Mouse (Mus musculus): ENCODE results near the gene Lax1. TPM values are rescaled to one million over a fixed set of nuclear protein-coding genes. Genes with fewer than 3 reads are reported as not detected.
"Not testable (repeated sequence)": the region's sequence is repeated elsewhere in the genome, so short reads cannot be mapped to it uniquely, and the experiment has no call there.

Gene Lax1
- polyA plus RNA-seq, 1 experiment: 0.62 TPM

DNA sequence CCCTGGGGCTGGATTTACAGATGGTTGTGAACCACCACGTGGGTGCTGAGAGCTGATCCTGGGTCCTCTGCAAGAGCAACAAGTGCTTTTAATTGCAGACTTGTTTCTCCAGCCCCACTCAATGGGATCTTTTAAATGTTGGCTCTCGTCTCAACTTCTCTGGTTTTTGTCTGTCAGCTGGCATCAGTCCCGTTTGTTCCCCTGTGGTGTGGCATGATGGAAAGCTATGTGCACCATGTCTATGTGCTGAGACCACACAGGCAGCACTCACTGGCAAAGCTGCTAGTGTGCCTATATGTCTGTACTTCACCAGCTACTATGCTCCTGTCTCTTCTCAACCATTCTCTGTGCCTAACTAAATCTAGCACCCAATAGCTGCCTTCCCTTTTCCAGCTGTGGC lies 28.4 kb upstream of the Lax1 start:
- TF ChIP-seq POLR2A (IDR thresholded peaks at IDR 0.05; ENCODE audit: control insufficient read depth, low read depth, low read length): no peak
- no peak overlapping the region for H3K4me3 ChIP-seq (ENCODE audit: control insufficient read depth, low read depth, low read length)
- peaks cover 3% of the 10 kb centered on the region for H3K36me3 ChIP-seq (ENCODE audit: control insufficient read depth, insufficient read depth, low read length)
- no peak overlapping the region for H3K27ac ChIP-seq (ENCODE audit: control insufficient read depth, insufficient read depth, low read depth, low read length)
- no peaks in the 10 kb centered on the region for H3K4me1 ChIP-seq (ENCODE audit: control insufficient read depth, insufficient read depth, low read length)
- no peaks in the 10 kb centered on the region for H3K27me3 ChIP-seq (ENCODE audit: control insufficient read depth, insufficient read depth, low read length)

DNA sequence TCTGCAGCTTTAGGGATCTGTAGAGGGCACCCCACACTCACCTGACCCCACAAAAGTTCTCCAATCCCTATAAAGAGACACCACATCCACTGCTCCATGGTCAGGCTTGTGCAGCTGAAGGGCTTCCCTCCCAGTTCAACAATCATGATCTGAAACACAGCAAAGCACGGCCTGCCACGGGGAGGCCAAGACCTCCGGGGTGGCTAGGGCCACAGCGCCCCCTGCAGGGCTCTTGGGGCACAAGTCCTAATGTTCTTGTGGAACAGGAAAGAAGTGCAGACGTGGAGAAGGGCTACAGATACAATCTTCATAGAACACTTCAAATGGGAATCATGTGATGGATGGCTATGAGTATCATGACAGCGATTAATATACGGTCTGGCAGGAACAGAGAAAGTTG lies 26.6 kb upstream of the Lax1 start:
- Histone ChIP-seq H3K27ac (ENCODE audit: control insufficient read depth, insufficient read depth, low read depth, low read length) (no peak overlapping the region), H3K27me3 (ENCODE audit: control insufficient read depth, insufficient read depth, low read length) (no peaks in the 10 kb centered on the region), H3K36me3 (ENCODE audit: control insufficient read depth, insufficient read depth, low read length) (peaks cover 3% of the 10 kb centered on the region), H3K4me1 (ENCODE audit: control insufficient read depth, insufficient read depth, low read length) (no peaks in the 10 kb centered on the region), H3K4me3 (ENCODE audit: control insufficient read depth, low read depth, low read length) (no peak overlapping the region)
- TF ChIP-seq POLR2A (IDR thresholded peaks at IDR 0.05; ENCODE audit: control insufficient read depth, low read depth, low read length) (no peak), CTCF (IDR thresholded peaks at IDR 0.05; ENCODE audit: control insufficient read depth, insufficient read depth, insufficient replicate concordance, low read depth, low read length) (peak; percentile 74)

DNA sequence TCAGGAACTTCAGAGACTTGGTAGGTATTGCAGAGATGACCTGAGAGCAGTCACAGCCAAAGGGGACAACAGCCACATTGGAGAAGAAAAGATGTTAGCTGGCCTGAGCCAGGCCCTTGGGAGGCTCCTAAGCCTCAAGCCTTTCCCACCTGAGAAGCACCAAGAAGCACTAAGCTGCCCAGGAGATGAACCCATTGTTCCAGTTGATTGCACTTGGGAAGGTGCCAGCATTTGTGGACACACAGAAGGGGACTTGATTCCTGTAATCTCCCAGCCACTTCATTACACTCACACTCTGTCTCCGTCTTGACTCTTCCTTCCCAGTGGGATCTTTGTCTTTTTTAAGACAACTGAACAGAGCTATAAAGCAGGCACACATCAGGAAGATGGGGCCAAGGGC lies 25.3 kb upstream of the Lax1 start:
- peaks cover 3% of the 10 kb centered on the region for H3K36me3 ChIP-seq (ENCODE audit: control insufficient read depth, insufficient read depth, low read length)
- TF ChIP-seq CTCF (IDR thresholded peaks at IDR 0.05; ENCODE audit: control insufficient read depth, insufficient read depth, insufficient replicate concordance, low read depth, low read length) (no peak), POLR2A (IDR thresholded peaks at IDR 0.05; ENCODE audit: control insufficient read depth, low read depth, low read length) (no peak)
- H3K4me3 ChIP-seq (ENCODE audit: control insufficient read depth, low read depth, low read length): no peak overlapping the region
- H3K4me1 ChIP-seq (ENCODE audit: control insufficient read depth, insufficient read depth, low read length): no peaks in the 10 kb centered on the region
- no peak overlapping the region for H3K27ac ChIP-seq (ENCODE audit: control insufficient read depth, insufficient read depth, low read depth, low read length)
- H3K27me3 ChIP-seq (ENCODE audit: control insufficient read depth, insufficient read depth, low read length): no peaks in the 10 kb centered on the region

DNA sequence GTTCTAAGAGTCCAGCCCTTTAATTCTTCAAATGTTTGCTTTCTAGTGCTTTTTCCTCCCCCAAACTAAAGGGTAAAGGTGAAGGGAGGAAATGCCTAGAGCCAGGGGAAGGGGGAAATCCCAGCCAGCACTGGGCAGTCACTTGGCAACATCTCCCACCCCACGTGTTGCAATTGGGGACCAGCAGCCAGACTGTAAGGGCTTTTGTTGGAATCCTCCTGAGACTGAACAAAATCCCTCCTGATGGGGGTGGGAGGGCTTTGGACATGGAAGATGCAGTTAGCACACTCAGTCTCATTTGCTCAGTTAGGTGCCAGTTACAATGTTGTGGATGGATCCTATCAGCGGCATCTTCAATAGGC lies 23.1 kb upstream of the Lax1 start:
- H3K4me1 ChIP-seq (ENCODE audit: control insufficient read depth, insufficient read depth, low read length): no peaks in the 10 kb centered on the region
- no peak overlapping the region for H3K27ac ChIP-seq (ENCODE audit: control insufficient read depth, insufficient read depth, low read depth, low read length)
- H3K36me3 ChIP-seq (ENCODE audit: control insufficient read depth, insufficient read depth, low read length): peaks cover 3% of the 10 kb centered on the region; the same call in 1 of the 2 replicates
- H3K4me3 ChIP-seq (ENCODE audit: control insufficient read depth, low read depth, low read length): no peak overlapping the region
- TF ChIP-seq CTCF (IDR thresholded peaks at IDR 0.05; ENCODE audit: control insufficient read depth, insufficient read depth, insufficient replicate concordance, low read depth, low read length): no peak
- H3K27me3 ChIP-seq (ENCODE audit: control insufficient read depth, insufficient read depth, low read length): no peaks in the 10 kb centered on the region

DNA sequence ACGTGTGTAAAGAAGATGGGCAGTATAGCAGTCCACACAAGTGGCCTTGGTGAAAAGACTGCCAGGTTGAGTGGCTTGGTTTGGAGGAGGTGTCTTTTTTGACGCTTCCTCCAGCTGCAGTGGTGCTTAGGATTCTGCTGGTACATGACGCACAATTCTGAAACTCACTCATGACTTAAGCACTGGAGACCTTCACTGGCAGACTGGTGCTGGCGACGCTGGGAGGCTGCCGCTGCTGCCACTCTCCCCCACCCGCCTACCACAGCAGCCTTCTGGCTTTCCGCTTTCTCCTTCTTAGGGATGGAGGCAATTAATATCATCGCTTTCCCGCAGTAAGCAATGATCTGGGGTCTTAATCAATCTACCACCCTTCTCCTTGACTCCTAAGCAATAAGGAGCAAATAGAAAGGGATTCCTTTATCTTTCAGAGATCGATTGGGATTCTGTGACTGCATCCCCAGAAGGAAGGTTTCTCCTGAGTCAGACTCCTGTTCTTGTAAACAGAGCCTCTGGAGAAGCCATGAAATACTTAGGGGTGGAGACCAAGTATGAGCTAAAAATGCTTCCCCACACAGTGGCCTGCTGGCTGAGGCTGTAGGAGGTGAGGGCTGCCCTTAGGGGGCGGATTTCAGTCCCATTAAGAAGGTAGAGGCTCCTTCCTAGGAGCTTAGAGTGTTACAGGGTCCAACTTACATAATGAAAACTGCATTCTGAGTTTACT lies 22.5 kb upstream of the Lax1 start:
- TF ChIP-seq CTCF (IDR thresholded peaks at IDR 0.05; ENCODE audit: control insufficient read depth, insufficient read depth, insufficient replicate concordance, low read depth, low read length): no peak
- TF ChIP-seq POLR2A (IDR thresholded peaks at IDR 0.05; ENCODE audit: control insufficient read depth, low read depth, low read length): no peak
- no peak overlapping the region for H3K27ac ChIP-seq (ENCODE audit: control insufficient read depth, insufficient read depth, low read depth, low read length)
- no peak overlapping the region for H3K4me3 ChIP-seq (ENCODE audit: control insufficient read depth, low read depth, low read length)
- H3K36me3 ChIP-seq (ENCODE audit: control insufficient read depth, insufficient read depth, low read length): peaks cover 3% of the 10 kb centered on the region
- H3K27me3 ChIP-seq (ENCODE audit: control insufficient read depth, insufficient read depth, low read length): no peaks in the 10 kb centered on the region
- H3K4me1 ChIP-seq (ENCODE audit: control insufficient read depth, insufficient read depth, low read length): no peaks in the 10 kb centered on the region

DNA sequence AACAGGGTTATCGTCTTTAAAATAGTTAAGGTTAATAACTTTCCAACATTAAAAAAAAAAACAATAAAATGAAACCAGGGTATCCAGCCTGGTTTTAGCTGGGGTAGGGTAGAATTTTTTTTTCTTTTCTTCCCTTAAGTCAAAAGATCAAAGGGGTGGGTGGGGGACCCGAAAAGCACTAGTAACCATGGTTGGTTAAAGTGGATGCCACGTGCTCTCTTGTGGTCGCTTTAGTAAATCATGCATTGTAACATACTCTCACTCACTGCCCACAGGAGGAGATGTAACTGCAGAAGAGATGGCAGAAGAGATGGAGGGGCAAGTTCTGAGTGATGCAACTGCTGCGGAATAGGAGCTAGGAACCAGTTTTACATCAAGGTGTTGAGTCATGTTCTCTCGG lies 21.5 kb upstream of the Lax1 start:
- TF ChIP-seq CTCF (IDR thresholded peaks at IDR 0.05; ENCODE audit: control insufficient read depth, insufficient read depth, insufficient replicate concordance, low read depth, low read length): no peak
- TF ChIP-seq POLR2A (IDR thresholded peaks at IDR 0.05; ENCODE audit: control insufficient read depth, low read depth, low read length): no peak
- peaks cover 3% of the 10 kb centered on the region for H3K36me3 ChIP-seq (ENCODE audit: control insufficient read depth, insufficient read depth, low read length)
- H3K4me1 ChIP-seq (ENCODE audit: control insufficient read depth, insufficient read depth, low read length): no peaks in the 10 kb centered on the region
- H3K27me3 ChIP-seq (ENCODE audit: control insufficient read depth, insufficient read depth, low read length): no peaks in the 10 kb centered on the region
- H3K27ac ChIP-seq (ENCODE audit: control insufficient read depth, insufficient read depth, low read depth, low read length): no peak overlapping the region
- H3K4me3 ChIP-seq (ENCODE audit: control insufficient read depth, low read depth, low read length): no peak overlapping the region

DNA sequence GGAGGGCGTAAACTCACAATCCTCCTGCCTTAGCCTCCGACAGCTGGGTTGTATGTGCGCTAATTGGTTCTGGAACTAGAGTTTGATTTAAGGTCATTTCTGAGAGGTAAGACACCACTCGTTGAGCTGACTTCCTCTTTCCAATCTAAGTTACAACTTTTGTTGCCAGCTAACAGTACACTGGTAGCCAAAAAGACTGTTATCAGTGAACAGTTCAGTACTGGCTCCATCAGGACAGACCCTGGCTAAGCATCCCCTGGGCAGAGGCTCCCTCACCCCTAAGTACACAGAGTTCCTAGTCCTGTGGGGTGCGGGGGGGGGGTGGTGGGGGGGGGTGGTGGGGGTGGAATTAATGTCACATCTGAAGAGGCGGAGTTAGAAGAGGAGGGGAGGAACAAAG lies 21.0 kb upstream of the Lax1 start:
- no peak for TF ChIP-seq CTCF (IDR thresholded peaks at IDR 0.05; ENCODE audit: control insufficient read depth, insufficient read depth, insufficient replicate concordance, low read depth, low read length)
- no peak for TF ChIP-seq POLR2A (IDR thresholded peaks at IDR 0.05; ENCODE audit: control insufficient read depth, low read depth, low read length)
- H3K4me3 ChIP-seq (ENCODE audit: control insufficient read depth, low read depth, low read length): no peak overlapping the region
- peaks cover 3% of the 10 kb centered on the region for H3K36me3 ChIP-seq (ENCODE audit: control insufficient read depth, insufficient read depth, low read length)
- no peak overlapping the region for H3K27ac ChIP-seq (ENCODE audit: control insufficient read depth, insufficient read depth, low read depth, low read length)
- no peaks in the 10 kb centered on the region for H3K4me1 ChIP-seq (ENCODE audit: control insufficient read depth, insufficient read depth, low read length)
- H3K27me3 ChIP-seq (ENCODE audit: control insufficient read depth, insufficient read depth, low read length): no peaks in the 10 kb centered on the region

DNA sequence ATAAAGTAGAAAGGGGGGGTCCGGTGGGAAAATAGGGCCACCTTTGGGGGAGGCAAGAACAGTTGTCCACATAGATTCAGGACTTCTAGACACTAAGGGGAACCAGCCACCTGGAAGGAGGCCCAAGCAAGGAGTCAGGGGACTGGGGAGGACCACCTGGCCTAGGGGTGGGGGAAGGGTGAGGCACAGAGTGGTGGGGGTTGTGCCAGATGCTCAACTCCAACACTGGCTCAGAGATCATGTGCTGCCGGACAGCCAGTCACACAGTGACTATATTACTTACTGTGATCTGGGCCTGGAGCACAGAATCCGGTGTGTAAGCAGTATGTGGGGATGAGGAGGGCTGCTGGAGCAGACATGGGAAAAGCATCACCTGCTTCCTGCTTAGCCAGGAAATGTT lies 19.4 kb upstream of the Lax1 start:
- Histone ChIP-seq H3K27me3 (ENCODE audit: control insufficient read depth, insufficient read depth, low read length) (no peaks in the 10 kb centered on the region), H3K4me1 (ENCODE audit: control insufficient read depth, insufficient read depth, low read length) (no peaks in the 10 kb centered on the region), H3K36me3 (ENCODE audit: control insufficient read depth, insufficient read depth, low read length) (peaks cover 2% of the 10 kb centered on the region), H3K27ac (ENCODE audit: control insufficient read depth, insufficient read depth, low read depth, low read length) (no peak overlapping the region), H3K4me3 (ENCODE audit: control insufficient read depth, low read depth, low read length) (no peak overlapping the region)
- no peak for TF ChIP-seq POLR2A (IDR thresholded peaks at IDR 0.05; ENCODE audit: control insufficient read depth, low read depth, low read length)
- no peak for TF ChIP-seq CTCF (IDR thresholded peaks at IDR 0.05; ENCODE audit: control insufficient read depth, insufficient read depth, insufficient replicate concordance, low read depth, low read length)

DNA sequence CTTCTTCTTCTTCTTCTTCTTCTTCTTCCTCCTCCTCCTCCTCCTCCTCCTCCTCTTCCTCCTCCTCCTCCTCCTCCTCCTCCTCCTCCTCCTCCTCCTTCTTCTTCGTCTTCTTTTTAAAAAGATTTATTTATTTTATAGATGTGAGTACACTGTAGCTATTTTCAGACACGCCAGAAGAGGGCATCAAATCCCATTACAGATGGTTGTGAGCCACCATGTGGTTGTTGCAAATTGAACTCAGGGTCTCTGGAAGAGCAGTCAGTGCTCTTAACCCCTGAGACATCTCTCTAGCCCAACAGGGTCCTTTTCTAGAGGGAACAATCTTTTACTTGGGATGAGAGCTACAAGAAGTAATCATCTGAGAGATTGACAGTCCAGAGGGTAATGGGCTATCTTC lies 11.9 kb upstream of the Lax1 start:
- not testable (repeated sequence) for H3K4me1 ChIP-seq (ENCODE audit: control insufficient read depth, insufficient read depth, low read length); H3K4me3 ChIP-seq (ENCODE audit: control insufficient read depth, low read depth, low read length); H3K27me3 ChIP-seq (ENCODE audit: control insufficient read depth, insufficient read depth, low read length); H3K36me3 ChIP-seq (ENCODE audit: control insufficient read depth, insufficient read depth, low read length); H3K27ac ChIP-seq (ENCODE audit: control insufficient read depth, insufficient read depth, low read depth, low read length)

All from testis, adult 2 months (tissue).